Mouse (Mus musculus) brain, embryonic 14.5 days (tissue): ENCODE data around the gene Rel.

Source experiments
- CTCF ChIP-seq: fragments of 200-500 bp; IDR thresholded peaks from 2 replicates; pipeline ENCODE4 v1.5.1; 2012; ENCODE audit warnings: inconsistent platforms, mild to moderate bottlenecking, moderate library complexity, borderline replicate concordance; ENCODE audit not compliant: insufficient read depth, insufficient read length; ENCODE audit errors: extremely low read depth
- POLR2A ChIP-seq: fragments of 200-500 bp; IDR thresholded peaks from 2 replicates; pipeline ENCODE4 v1.6.1; 2012; ENCODE audit warnings: mild to moderate bottlenecking, inconsistent platforms, borderline replicate concordance; ENCODE audit not compliant: poor library complexity, insufficient read depth, insufficient read length, severe bottlenecking; ENCODE audit errors: extremely low read depth

GRCm38 (mm10) chr11:23740895-23741294, 29.9 kb downstream of the Rel start:
- TF ChIP-seq CTCF (no peak), POLR2A (no peak)
